Mouse (Mus musculus): ENCODE results near the gene Mcur1. TPM values are rescaled to one million over a fixed set of nuclear protein-coding genes. Genes with fewer than 3 reads are reported as not detected.

Mcur1 gene
- polyA plus RNA-seq (2015; fragmentation: Nextera tagmentation; extraction: Ambion mirVana), result 20.1 and 21.2 TPM in 2 replicates

GRCm38 (mm10) chr13:43559711-43560457 lies at the start of gene Mcur1:
Mcur1 (minus strand) TSS chr13:43560191.

Other genes starting within 250 kb of the Mcur1 start
- gene Sirt5, start 194.7 kb downstream of the Mcur1 start, polyA plus RNA-seq (2015; fragmentation: Nextera tagmentation; extraction: Ambion mirVana), result 15.0 and 15.5 TPM in 2 replicates
- gene Nol7, start 161.8 kb downstream of the Mcur1 start, polyA plus RNA-seq (2015; fragmentation: Nextera tagmentation; extraction: Ambion mirVana), result 131 and 169 TPM in 2 replicates
- gene Ranbp9, start 78.9 kb downstream of the Mcur1 start, polyA plus RNA-seq (2015; fragmentation: Nextera tagmentation; extraction: Ambion mirVana), result 7.3 and 8.4 TPM in 2 replicates
- 0.40 and 0.64 TPM in 2 replicates for gene Rnf182, start 55.5 kb upstream of the Mcur1 start, polyA plus RNA-seq (2015; fragmentation: Nextera tagmentation; extraction: Ambion mirVana)
- gene Cd83, start 224.6 kb upstream of the Mcur1 start, polyA plus RNA-seq (2015; fragmentation: Nextera tagmentation; extraction: Ambion mirVana), result 3.3 and 3.4 TPM in 2 replicates

Measured in skeletal muscle tissue, postnatal 0 days (tissue).